Mouse (Mus musculus) E14TG2a.4 (cell line): ENCODE data around the gene Dnajb14.
A peak's percentile ranks its signal among the peaks of the same experiment; 100 is the strongest.

ENCODE experiments used
- H3K27me3 ChIP-seq: 2 replicates; pipeline ENCODE4 v1.6.1; 2014; ENCODE audit warnings: low read length, control low read depth; ENCODE audit not compliant: insufficient read depth
- H3K36me3 ChIP-seq: 2 replicates; pipeline ENCODE4 v1.6.1; 2014; ENCODE audit warnings: low read length, control low read depth; ENCODE audit not compliant: insufficient read depth
- H3K4me1 ChIP-seq: replicated peaks from 2 replicates; pipeline ENCODE4 v1.6.1; 2014; ENCODE audit warnings: low read depth, low read length, control low read depth
- H3K4me3 ChIP-seq: replicated peaks from 2 replicates; pipeline ENCODE4 v1.5.1; 2014; ENCODE audit warnings: mild to moderate bottlenecking, low read length
- H3K9me3 ChIP-seq: 2 replicates; pipeline ENCODE4 v1.6.1; 2014; ENCODE audit warnings: low read length, control low read depth
- CTCF ChIP-seq: conservative IDR thresholded peaks from 2 replicates; pipeline ENCODE4 v1.5.1; 2014; ENCODE audit warnings: low read length
- NANOG ChIP-seq: IDR thresholded peaks from 2 replicates; pipeline ENCODE4 v1.6.1; 2014; ENCODE audit warnings: borderline replicate concordance, low read length, mixed read lengths
- POU5F1 ChIP-seq: IDR thresholded peaks from 2 replicates; pipeline ENCODE4 v1.6.1; 2014; ENCODE audit warnings: low read length, borderline replicate concordance

The Dnajb14 gene

DNA sequence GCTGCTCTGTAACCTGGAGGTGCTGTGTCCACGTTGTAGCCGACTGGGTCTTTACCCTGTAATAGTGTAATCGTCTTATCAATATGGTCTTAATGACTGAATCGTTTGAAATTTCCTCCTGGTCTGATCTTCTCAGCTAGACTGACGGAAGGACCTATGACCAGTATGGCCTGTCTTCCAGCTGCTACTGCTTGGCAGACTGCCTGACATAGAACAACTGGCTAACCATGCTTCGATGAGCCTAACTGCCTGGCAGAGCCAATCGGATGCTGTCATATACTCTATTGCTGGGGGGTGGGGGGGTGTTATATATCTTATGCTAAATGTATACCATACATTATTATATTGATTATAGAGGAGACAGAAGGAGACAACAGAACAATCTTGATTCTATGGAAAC lies 11.4 kb upstream of the Dnajb14 start:
- Histone ChIP-seq H3K36me3 (no peaks in the 10 kb centered on the region), H3K4me1 (peaks cover 5% of the 10 kb centered on the region; the same call in 1 of the 2 replicates), H3K27me3 (no peaks in the 10 kb centered on the region), H3K9me3 (peaks cover 9% of the 10 kb centered on the region), H3K4me3 (no peak overlapping the region)
- TF ChIP-seq NANOG: no peak
- no peak for TF ChIP-seq POU5F1
- TF ChIP-seq CTCF: no peak

GRCm38 (mm10) chr3:137860394-137861170 lies 6.9 kb upstream of the Dnajb14 start:
- Histone ChIP-seq H3K36me3 (peaks cover 6% of the 10 kb centered on the region; the same call in 1 of the 2 replicates), H3K27me3 (no peaks in the 10 kb centered on the region), H3K4me3 (no peak overlapping the region), H3K9me3 (no peaks in the 10 kb centered on the region), H3K4me1 (peaks cover 9% of the 10 kb centered on the region)
- TF ChIP-seq CTCF (no peak), POU5F1 (no peak), NANOG (no peak)

- peaks cover 14% of the 10 kb centered on the region for H3K36me3 ChIP-seq
- no peaks in the 10 kb centered on the region for H3K9me3 ChIP-seq
- no peak overlapping the region for H3K4me3 ChIP-seq
- TF ChIP-seq POU5F1: no peak
- no peak for TF ChIP-seq NANOG
- TF ChIP-seq CTCF: no peak
- H3K4me1 ChIP-seq: peaks cover 9% of the 10 kb centered on the region
- no peaks in the 10 kb centered on the region for H3K27me3 ChIP-seq
Observed at GRCm38 (mm10) chr3:137861436-137861835, 6.0 kb upstream of the Dnajb14 start.

GRCm38 (mm10) chr3:137862600-137862999 lies 4.9 kb upstream of the Dnajb14 start:
- Histone ChIP-seq H3K36me3 (peaks cover 20% of the 10 kb centered on the region), H3K4me3 (no peak overlapping the region), H3K4me1 (peaks cover 14% of the 10 kb centered on the region), H3K27me3 (no peaks in the 10 kb centered on the region), H3K9me3 (no peaks in the 10 kb centered on the region)
- no peak for TF ChIP-seq CTCF

GRCm38 (mm10) chr3:137863330-137864123 lies 3.9 kb upstream of the Dnajb14 start:
- TF ChIP-seq POU5F1 (no peak), CTCF (no peak), NANOG (no peak)
- Histone ChIP-seq H3K4me3 (peak overlapping the region; percentile 94), H3K27me3 (no peaks in the 10 kb centered on the region), H3K9me3 (no peaks in the 10 kb centered on the region), H3K4me1 (peaks cover 16% of the 10 kb centered on the region), H3K36me3 (peaks cover 20% of the 10 kb centered on the region)

DNA sequence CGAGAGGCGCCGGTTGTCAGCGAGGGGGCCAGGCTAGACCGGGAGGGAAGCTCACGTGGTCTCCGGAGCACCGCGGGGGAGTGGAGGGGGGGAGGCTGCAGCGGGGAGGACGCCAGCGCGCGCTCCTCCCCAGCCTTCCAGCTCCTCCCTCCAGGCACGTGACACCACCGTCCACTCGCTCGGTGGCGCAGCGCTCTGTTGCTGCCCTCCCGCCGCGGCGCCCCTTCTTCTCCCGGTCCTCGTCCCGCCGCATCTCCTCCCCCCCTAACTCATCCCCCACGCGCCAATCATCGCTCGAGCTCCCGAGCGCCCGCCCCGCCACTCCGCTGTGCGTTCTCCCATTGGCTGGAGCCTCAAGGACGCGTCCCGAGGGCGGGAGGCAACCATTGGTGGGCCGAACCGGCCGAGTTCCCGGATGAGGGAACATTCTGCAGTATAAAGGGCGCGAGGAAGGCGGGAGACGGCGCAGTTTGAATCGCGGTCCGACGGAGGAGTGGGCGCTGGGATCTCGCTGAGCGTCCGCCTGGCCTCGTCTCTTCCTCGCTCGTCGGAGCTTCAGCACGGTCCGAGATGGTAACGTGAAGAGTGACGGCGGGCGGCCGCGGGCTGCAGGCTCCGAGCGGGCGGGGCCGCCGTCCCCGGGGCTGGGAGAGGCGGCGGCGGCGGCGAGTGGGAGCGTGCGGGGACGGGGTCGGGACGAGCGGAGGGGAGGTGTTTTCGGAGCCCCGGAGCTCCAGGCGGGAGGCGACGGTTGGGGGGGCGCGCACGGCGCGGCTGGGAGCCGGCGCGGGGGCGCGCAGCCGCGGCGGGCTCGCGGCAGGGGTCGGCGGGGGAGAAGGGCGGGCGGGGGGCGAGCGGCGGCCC lies 3.1 kb upstream of the Dnajb14 start, which contains the start of gene H2afz:
TSS of gene H2afz (plus strand) at position 364 of the 864 bp plus-strand sequence.
- peaks cover 20% of the 10 kb centered on the region for H3K36me3 ChIP-seq
- no peak for TF ChIP-seq CTCF
- peak; percentile 34; the same call in 1 of the 2 replicates for TF ChIP-seq NANOG
- no peak for TF ChIP-seq POU5F1
- H3K27me3 ChIP-seq: no peaks in the 10 kb centered on the region
- H3K9me3 ChIP-seq: no peaks in the 10 kb centered on the region
- H3K4me3 ChIP-seq: peak within 1 kb of the TSS; percentile 94
- peaks cover 25% of the 10 kb centered on the region for H3K4me1 ChIP-seq

DNA sequence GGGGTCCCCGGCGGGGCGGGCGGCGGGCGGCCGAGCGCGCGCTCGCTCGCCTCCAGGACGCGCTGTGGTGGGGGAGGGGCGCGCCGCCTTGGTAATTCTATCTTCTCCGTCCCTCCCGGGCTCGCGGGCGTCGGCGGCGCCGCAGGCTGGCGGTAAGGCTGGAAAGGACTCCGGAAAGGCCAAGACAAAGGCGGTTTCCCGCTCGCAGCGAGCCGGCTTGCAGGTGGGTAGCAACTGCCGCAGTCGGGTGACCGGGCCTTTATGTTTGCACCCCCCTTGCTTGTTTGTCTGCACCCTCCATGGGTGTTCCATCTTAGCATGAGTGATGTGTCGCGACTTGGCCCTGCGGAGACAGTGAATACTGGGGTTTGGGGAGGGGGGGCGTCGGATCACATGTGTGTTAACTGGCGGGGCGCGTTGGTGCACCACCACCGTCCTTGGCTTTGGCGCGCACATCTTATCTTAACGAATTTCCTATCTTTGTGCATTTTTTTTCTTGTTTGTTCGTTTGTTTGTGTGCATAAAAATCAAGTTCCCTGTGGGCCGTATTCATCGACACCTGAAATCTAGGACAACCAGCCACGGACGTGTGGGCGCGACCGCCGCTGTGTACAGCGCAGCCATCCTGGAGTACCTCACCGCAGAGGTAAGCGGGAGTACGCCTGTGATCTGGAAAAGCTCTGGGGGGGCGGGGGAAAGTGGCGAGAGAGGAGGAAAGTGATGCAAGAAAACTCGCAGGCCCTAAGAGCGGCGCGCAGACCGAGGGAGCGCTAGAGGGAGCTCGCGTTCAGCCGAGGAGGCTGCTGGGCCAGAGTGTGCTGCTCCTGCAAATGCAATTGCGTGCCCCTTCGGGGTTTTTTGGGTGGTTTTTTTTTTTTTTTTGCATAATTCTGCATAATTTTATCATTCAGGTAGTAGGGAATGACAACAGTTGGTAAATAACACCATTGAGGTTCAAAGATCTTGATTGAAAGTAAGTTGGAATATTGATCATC lies 2.2 kb upstream of the Dnajb14 start:
- Histone ChIP-seq H3K36me3 (peaks cover 20% of the 10 kb centered on the region), H3K9me3 (no peaks in the 10 kb centered on the region), H3K4me3 (peak overlapping the region; percentile 94), H3K27me3 (no peaks in the 10 kb centered on the region), H3K4me1 (peaks cover 25% of the 10 kb centered on the region)
- TF ChIP-seq POU5F1: no peak
- TF ChIP-seq CTCF: peak; percentile 42
